Mouse (Mus musculus): ENCODE data around the gene Slc3a2.

DNA sequence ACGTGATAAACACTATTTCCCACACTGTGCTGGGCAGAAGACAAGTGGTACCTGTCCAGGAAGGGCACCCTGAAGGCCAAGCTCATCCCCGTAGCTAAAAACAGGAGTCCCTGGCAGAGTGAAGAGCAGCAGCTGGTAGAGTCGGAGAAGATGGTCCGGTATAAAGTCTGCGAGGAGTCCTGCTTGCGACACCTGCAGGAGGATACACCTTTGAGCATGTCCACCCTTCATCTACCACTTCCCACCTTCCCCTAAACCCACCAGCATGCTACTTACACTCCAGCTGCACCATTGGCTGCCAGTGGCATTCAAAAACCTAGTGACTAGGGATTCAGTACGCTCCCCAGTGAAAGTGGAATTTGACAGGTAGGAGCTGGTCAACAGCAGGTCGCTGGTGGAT is 14.2 kb downstream of the Slc3a2 start:
- TF ChIP-seq E2F4 (IDR thresholded peaks at IDR 0.05; ENCODE audit: insufficient replicate concordance, low read depth, low read length) (no peak), CTCF (conservative IDR thresholded peaks at IDR 0.05 in 1 of 2, IDR thresholded peaks at IDR 0.05 in 1 of 2; ENCODE audit: low read depth in 2 of 2, low read length in 2 of 2) (no peak)

All from CH12.LX (cell line).